Mouse (Mus musculus) forebrain, embryonic 12.5 days (tissue): ENCODE results near the gene Cdk17. TPM values are rescaled to one million over a fixed set of nuclear protein-coding genes. Genes with fewer than 3 reads are reported as not detected.
"Not testable (repeated sequence)": the region's sequence is repeated elsewhere in the genome, so short reads cannot be mapped to it uniquely, and the experiment has no call there.

ENCODE experiments used
- ATAC-seq: fragments of 200-750 bp; cut with Nextera tagmentation; 2 replicates; pipeline ENCODE4 v1.8.0; 2017; ENCODE audit warnings: moderate TSS enrichment; ENCODE audit not compliant: low FRiP score
- H3K27ac ChIP-seq: fragments of 300-500 bp; sonication (generic); 2 replicates; pipeline ENCODE4 v1.5.1; 2016; ENCODE audit warnings: mild to moderate bottlenecking
- H3K27me3 ChIP-seq: fragments of 300-500 bp; sonication (generic); 2 replicates; pipeline ENCODE4 v1.6.1; 2016; ENCODE audit warnings: mild to moderate bottlenecking
- H3K36me3 ChIP-seq: fragments of 300-500 bp; sonication (generic); replicated peaks from 2 replicates; pipeline ENCODE4 v1.6.1; 2016; ENCODE audit warnings: mild to moderate bottlenecking
- H3K4me1 ChIP-seq: fragments of 300-500 bp; sonication (generic); 2 replicates; pipeline ENCODE4 v1.6.1; 2016
- H3K4me2 ChIP-seq: fragments of 300-500 bp; sonication (generic); 2 replicates; pipeline ENCODE4 v1.6.1; 2016; ENCODE audit warnings: mild to moderate bottlenecking, moderate library complexity
- H3K4me3 ChIP-seq: fragments of 300-500 bp; sonication (generic); replicated peaks from 2 replicates; pipeline ENCODE4 v1.5.1; 2016; ENCODE audit warnings: mild to moderate bottlenecking
- H3K9ac ChIP-seq: fragments of 300-500 bp; sonication (generic); 2 replicates; pipeline ENCODE4 v1.6.1; 2016; ENCODE audit warnings: mild to moderate bottlenecking
- H3K9me3 ChIP-seq: fragments of 300-500 bp; sonication (generic); 2 replicates; pipeline ENCODE4 v1.6.1; 2016
- WGBS: fragments of 180-500 bp; shearing (Covaris S2); methylation state at CpG from one replicate; pipeline ENCODE4 v1.1.7; 2016; 5-methylcytosine and 5-hydroxymethylcytosine counted together
- polyA plus RNA-seq: library from polyadenylated mRNA; unstranded; fragments of >200 nt; fragmentation: Nextera tagmentation; extraction: Ambion mirVana; gene quantifications from 2 replicates; pipeline ENCODE4 v1.2.1, GENCODE M21; 2016

Gene Cdk17
- polyA plus RNA-seq, 1 experiment from 2014 or later = 44.6 TPM

DNA sequence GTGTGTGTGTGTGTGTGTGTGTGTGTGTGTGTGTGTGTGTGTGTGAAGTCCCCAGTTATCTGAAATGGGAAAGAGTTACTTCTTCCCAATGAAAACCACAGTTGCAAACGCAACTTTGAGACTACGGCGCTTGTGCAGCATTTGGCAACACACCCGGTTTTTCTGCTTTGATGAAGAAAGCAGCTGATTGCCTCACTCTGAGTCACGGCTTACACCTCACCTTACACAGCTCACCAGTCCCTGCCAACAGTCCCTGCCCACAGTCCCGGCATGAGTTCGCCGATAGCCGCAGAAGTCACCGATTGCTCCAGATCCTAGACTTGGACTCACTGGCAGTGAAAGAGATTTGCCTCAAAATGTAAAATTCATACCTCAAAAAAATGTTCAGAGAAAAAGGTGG lies 15.6 kb upstream of the Cdk17 start:
- Histone ChIP-seq H3K9me3 (no peaks in the 10 kb centered on the region), H3K36me3 (no peaks in the 10 kb centered on the region), H3K27ac (no peak overlapping the region), H3K4me1 (peaks cover 12% of the 10 kb centered on the region), H3K27me3 (no peaks in the 10 kb centered on the region), H3K9ac (no peak overlapping the region), H3K4me3 (no peak overlapping the region), H3K4me2 (no peak overlapping the region)
- 89% methylated on average over 10 of the region's 10 CpGs for WGBS
- ATAC-seq = no peak

- WGBS = 91% methylated on average over 4 of the region's 4 CpGs
- H3K27ac ChIP-seq = no peak overlapping the region
- H3K4me2 ChIP-seq = no peak overlapping the region
- no peaks in the 10 kb centered on the region for H3K9me3 ChIP-seq
- H3K27me3 ChIP-seq = no peaks in the 10 kb centered on the region
- no peak for ATAC-seq
- no peak overlapping the region for H3K9ac ChIP-seq
- no peak overlapping the region for H3K4me3 ChIP-seq
- peaks cover 12% of the 10 kb centered on the region for H3K4me1 ChIP-seq
- no peaks in the 10 kb centered on the region for H3K36me3 ChIP-seq
Measured at GRCm38 (mm10) chr10:93146601-93147000, 14.1 kb upstream of the Cdk17 start.

GRCm38 (mm10) chr10:93147691-93148090 lies 13.0 kb upstream of the Cdk17 start:
- Histone ChIP-seq H3K4me2 (no peak overlapping the region), H3K9ac (no peak overlapping the region), H3K9me3 (no peaks in the 10 kb centered on the region), H3K36me3 (no peaks in the 10 kb centered on the region), H3K27me3 (no peaks in the 10 kb centered on the region), H3K4me1 (peaks cover 11% of the 10 kb centered on the region), H3K4me3 (no peak overlapping the region), H3K27ac (no peak overlapping the region)
- ATAC-seq = no peak
- 94% methylated on average over 6 of the region's 6 CpGs for WGBS

GRCm38 (mm10) chr10:93149597-93149996 lies 11.1 kb upstream of the Cdk17 start:
- Histone ChIP-seq H3K27ac (no peak overlapping the region), H3K4me1 (no peaks in the 10 kb centered on the region), H3K4me3 (no peak overlapping the region), H3K9me3 (no peaks in the 10 kb centered on the region), H3K9ac (no peak overlapping the region), H3K4me2 (no peak overlapping the region), H3K27me3 (no peaks in the 10 kb centered on the region), H3K36me3 (no peaks in the 10 kb centered on the region)
- 94% methylated on average over 1 of the region's 2 CpGs for WGBS
- ATAC-seq = no peak

DNA sequence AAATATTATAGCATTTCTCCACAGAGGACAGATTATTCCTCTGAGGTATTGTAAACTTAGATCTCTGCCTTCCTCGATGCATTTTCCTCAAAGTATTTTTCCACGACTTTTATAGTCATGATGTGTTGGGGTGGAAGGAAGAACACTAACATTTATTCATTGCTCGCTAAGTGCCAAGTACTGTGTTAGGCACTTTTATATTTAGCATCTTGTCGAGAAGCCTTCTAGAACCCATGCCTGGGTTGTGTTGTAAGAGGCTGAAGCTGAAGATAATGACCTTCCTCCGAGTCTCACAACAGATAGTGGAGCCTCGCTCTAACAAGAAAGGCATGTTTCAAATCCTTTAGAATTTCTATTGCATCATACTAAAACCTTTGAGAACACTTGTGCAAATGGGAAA lies 8.9 kb upstream of the Cdk17 start:
- Histone ChIP-seq H3K9me3 (no peaks in the 10 kb centered on the region), H3K4me1 (no peaks in the 10 kb centered on the region), H3K27me3 (no peaks in the 10 kb centered on the region), H3K36me3 (no peaks in the 10 kb centered on the region), H3K27ac (no peak overlapping the region), H3K9ac (no peak overlapping the region), H3K4me2 (no peak overlapping the region), H3K4me3 (no peak overlapping the region)
- WGBS = 76% methylated on average over 6 of the region's 6 CpGs
- no peak for ATAC-seq

- Histone ChIP-seq H3K9me3 (no peaks in the 10 kb centered on the region), H3K27ac (no peak overlapping the region), H3K4me3 (no peak overlapping the region), H3K4me2 (no peak overlapping the region), H3K36me3 (no peaks in the 10 kb centered on the region), H3K9ac (no peak overlapping the region), H3K27me3 (no peaks in the 10 kb centered on the region), H3K4me1 (no peaks in the 10 kb centered on the region)
- 88% methylated on average over 5 of the region's 5 CpGs for WGBS
- no peak for ATAC-seq
Measured at GRCm38 (mm10) chr10:93152698-93153097, 8.0 kb upstream of the Cdk17 start.

DNA sequence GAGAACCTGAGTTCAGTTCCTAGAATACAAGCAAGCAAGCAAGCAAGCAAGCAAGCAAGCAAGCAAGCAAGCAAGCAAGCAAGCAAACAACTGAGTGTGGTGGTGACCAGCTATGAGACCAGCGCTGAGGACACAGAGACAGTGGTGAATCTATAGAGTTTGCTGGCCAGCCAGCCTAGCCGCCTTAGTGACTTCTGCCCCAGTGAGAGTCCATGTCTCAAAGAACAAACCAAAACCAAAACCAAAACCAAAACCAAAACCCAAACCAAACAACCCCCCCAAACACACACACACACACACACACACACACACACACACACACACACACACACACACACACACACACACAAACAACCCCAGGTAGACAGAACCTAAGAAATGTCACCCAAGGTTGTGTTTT lies 7.3 kb upstream of the Cdk17 start:
- WGBS = 96% methylated on average over 2 of the region's 2 CpGs
- not testable (repeated sequence) for H3K9ac ChIP-seq, H3K27me3 ChIP-seq, ATAC-seq, H3K27ac ChIP-seq, H3K9me3 ChIP-seq, H3K36me3 ChIP-seq, H3K4me2 ChIP-seq, H3K4me1 ChIP-seq, H3K4me3 ChIP-seq

- H3K4me2 ChIP-seq = peak overlapping the region; percentile 54
- peaks cover 19% of the 10 kb centered on the region for H3K4me1 ChIP-seq
- ATAC-seq = no peak
- H3K4me3 ChIP-seq = peak overlapping the region; percentile 97
- no peaks in the 10 kb centered on the region for H3K9me3 ChIP-seq
- no peaks in the 10 kb centered on the region for H3K36me3 ChIP-seq
- WGBS = 28% methylated on average over 17 of the region's 17 CpGs
- H3K27me3 ChIP-seq = no peaks in the 10 kb centered on the region
- peak overlapping the region; percentile 100; the same call in 1 of the 2 replicates for H3K27ac ChIP-seq
- H3K9ac ChIP-seq = peak overlapping the region; percentile 12; the same call in 1 of the 2 replicates
Measured at GRCm38 (mm10) chr10:93159651-93160496, 801 bp upstream of the Cdk17 start.

DNA sequence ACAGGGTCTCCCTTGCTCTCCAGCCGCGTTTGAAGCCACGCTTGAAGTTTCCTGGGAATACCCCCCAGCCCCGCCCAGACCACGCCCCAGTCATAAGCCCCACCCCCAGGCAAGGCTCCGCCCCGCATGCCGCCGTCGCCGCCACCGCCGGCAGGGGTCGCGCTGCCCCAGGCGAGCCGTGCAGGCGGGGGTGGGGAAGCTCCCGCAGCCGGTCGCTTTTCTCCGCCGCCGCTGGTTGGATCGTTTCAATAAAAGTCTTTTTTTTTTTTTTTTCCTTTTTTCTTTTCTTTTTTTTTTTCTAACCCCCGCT lies 223 bp upstream of the Cdk17 start:
- Histone ChIP-seq H3K4me3 (peak overlapping the region; percentile 97), H3K4me1 (peaks cover 25% of the 10 kb centered on the region), H3K27ac (peak overlapping the region; percentile 100), H3K9me3 (no peaks in the 10 kb centered on the region), H3K36me3 (no peaks in the 10 kb centered on the region), H3K4me2 (peak overlapping the region; percentile 74), H3K27me3 (no peaks in the 10 kb centered on the region), H3K9ac (peak overlapping the region; percentile 98)
- ATAC-seq = peak; percentile 93
- WGBS = under 1% methylated on average over 26 of the region's 26 CpGs

DNA sequence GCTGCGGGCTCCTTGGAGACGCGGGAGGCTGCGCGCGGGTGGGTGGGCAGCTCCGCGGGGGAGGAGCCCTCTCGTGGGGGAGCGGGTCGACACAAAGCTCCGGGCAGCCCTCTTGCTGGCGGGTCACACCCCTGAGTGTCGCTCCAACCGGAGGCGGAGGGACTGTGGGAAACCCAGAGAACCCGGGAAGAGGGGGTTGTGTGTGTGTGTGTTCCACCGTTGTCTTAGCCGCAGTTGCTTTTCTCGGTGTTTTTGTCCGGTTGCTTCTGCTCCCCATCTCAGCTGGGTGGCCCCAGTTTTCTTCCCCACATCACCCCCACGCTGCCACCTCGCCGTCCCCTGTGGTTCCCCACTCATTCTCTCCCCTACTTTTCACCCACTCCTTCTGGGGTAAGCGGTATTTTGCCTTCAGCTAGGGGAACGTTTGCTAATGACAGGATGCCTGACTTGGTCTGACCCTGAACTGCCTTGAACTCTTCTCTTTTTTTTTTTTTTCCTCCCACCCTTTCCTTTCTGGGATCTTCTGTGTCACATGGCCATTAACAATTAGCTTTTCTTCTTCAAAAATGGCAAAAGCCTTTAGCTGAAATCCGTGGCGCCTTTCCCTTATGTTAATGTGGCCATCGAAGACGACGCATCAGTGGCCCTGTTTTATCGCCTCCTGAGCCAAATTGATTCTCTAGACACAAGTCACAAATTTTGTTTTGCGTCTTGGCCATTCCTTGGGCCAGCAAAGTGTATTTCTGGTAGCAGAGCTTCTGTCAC lies 1.0 kb downstream of the Cdk17 start:
- Histone ChIP-seq H3K4me2 (peak overlapping the region; percentile 74), H3K4me1 (peaks cover 37% of the 10 kb centered on the region), H3K36me3 (no peaks in the 10 kb centered on the region), H3K27me3 (no peaks in the 10 kb centered on the region), H3K9me3 (no peaks in the 10 kb centered on the region), H3K27ac (peak overlapping the region; percentile 100), H3K4me3 (peak overlapping the region; percentile 97), H3K9ac (peak overlapping the region; percentile 98)
- WGBS = under 1% methylated on average over 33 of the region's 33 CpGs
- ATAC-seq = peak; percentile 37

GRCm38 (mm10) chr10:93162276-93162971 lies 1.7 kb downstream of the Cdk17 start:
- H3K27ac ChIP-seq = peak overlapping the region; percentile 100
- no peaks in the 10 kb centered on the region for H3K9me3 ChIP-seq
- peak overlapping the region; percentile 98 for H3K9ac ChIP-seq
- WGBS = 6% methylated on average over 11 of the region's 11 CpGs
- H3K36me3 ChIP-seq = no peaks in the 10 kb centered on the region
- H3K4me1 ChIP-seq = peaks cover 42% of the 10 kb centered on the region
- H3K4me3 ChIP-seq = peak overlapping the region; percentile 97
- H3K27me3 ChIP-seq = no peaks in the 10 kb centered on the region
- peak overlapping the region; percentile 74 for H3K4me2 ChIP-seq
- no peak for ATAC-seq

DNA sequence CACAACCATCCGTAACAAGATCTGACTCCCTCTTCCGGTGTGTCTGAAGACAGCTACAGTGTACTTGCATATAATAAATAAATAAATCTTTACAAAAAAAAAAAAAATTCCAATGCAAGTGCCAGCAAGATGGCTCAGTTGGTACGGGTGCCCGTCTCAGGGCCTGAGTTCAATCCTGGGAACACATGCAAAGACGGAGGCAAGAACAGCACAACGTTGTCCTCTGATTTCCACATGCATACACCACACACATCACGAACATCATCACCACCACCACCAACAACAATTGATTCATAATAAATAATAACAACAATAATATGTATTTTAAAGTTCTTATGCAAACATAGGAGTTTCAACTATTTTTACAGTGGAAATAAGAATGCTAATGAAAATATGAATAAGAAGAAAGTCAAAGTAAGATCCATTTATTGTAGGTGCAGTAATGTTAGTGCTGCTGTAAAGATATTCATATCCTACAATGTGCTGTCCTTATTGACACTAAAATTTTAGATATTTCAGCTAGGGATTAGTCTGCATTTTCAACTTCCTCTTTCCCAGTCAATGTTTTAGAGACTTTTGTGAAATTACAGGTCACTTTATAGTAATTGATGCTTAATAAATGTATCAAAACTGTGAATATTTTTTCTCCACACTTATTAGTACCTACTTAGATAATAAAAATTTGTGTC lies 2.4 kb downstream of the Cdk17 start:
- Histone ChIP-seq H3K36me3 (no peaks in the 10 kb centered on the region), H3K9me3 (no peaks in the 10 kb centered on the region), H3K27me3 (no peaks in the 10 kb centered on the region), H3K4me1 (peaks cover 45% of the 10 kb centered on the region), H3K4me2 (peak overlapping the region; percentile 74), H3K4me3 (peak overlapping the region; percentile 97; the same call in 1 of the 2 replicates), H3K9ac (no peak overlapping the region), H3K27ac (no peak overlapping the region)
- 67% methylated on average over 7 of the region's 7 CpGs for WGBS
- no peak for ATAC-seq
